Mouse (Mus musculus): ENCODE measurements at regions not wholly inside any gene's neighbourhood (a gene's known extent, or its start where the extent isn't known, plus 50 kb on each side); places are given as distances from the start of the nearest gene placed in this dataset.

DNA sequence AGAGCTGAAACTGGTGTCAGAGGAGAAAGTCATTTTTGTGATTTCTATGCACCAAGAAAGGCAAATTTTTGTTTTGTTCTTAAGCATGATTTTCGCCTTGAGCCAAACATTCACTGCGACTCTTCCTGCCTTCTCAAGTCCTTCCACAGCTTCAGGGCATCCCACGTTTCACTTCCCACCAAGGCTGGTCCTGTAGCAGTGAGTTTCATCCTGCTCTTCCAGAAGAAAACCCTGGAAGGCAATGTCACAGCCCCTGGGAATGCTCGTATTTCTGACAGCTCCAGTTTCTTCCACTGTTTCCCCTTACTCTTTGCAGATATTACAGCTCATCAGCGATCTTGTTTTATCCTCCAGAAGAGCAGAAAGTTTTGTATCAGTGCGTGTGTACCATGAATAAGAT, 177.2 kb downstream of the Enc1 start:
- TF ChIP-seq CTCF (IDR thresholded peaks at IDR 0.05; ENCODE audit: extremely low read depth, insufficient read depth, insufficient read length, insufficient replicate concordance), result no peak
- TF ChIP-seq POLR2A (IDR thresholded peaks at IDR 0.05; ENCODE audit: low read depth, low read length), result no peak
